Mouse (Mus musculus): Measurements from ENCODE around the gene Rnf225. TPM values are rescaled to one million over a fixed set of nuclear protein-coding genes. Genes with fewer than 3 reads are reported as not detected.
A peak's percentile ranks its signal among the peaks of the same experiment; 100 is the strongest.
"Not testable (repeated sequence)": the region's sequence is repeated elsewhere in the genome, so short reads cannot be mapped to it uniquely, and the experiment has no call there.

Rnf225 gene
- total RNA-seq, 2 experiments from 2014 or later, result 1.2 TPM

DNA sequence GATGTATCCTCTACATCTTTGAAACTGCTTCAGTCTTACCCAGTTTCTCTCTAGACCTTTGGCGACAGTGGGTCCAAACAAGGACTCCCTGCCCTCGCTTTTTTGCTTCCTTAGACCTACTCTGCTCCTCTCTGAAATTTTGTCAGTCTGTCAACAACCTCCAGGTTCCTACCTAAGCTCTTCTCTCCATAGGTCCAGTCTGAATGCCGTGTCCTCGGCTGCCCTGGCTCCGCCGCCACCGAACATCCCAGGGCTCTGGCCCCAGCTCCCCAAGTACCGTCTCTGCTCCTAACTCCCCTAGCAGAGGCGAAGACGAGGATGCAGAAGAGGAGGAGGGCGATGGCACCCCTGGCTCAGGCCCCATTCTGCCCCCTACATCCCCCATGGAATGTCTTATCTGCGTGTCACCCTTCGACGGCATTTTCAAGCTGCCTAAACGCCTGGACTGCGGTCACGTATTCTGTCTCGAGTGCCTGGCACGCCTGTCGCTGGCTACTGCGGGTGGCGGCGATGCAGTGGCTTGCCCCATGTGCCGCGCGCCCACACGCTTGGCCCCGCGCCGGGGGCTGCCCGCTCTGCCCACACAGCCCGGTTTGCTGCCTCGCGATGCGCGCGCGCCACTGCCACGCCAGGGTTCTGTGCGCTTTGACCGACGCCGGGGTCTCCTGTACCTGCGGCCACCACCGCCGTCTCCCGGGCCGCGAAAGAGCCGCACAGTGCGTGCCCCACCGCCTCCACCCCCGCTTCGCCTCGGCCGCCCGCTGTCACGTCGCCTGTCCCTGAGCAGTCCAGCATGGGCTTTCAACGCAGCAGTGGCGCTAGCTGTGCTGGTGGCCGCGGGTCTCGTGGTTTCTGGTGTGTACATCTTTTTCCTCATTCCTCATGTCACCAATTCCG lies 725 bp downstream of the Rnf225 start:
- peak; percentile 40 to 48 for DNase-seq (ENCODE audit: low spot score in 2 of 2)

DNA sequence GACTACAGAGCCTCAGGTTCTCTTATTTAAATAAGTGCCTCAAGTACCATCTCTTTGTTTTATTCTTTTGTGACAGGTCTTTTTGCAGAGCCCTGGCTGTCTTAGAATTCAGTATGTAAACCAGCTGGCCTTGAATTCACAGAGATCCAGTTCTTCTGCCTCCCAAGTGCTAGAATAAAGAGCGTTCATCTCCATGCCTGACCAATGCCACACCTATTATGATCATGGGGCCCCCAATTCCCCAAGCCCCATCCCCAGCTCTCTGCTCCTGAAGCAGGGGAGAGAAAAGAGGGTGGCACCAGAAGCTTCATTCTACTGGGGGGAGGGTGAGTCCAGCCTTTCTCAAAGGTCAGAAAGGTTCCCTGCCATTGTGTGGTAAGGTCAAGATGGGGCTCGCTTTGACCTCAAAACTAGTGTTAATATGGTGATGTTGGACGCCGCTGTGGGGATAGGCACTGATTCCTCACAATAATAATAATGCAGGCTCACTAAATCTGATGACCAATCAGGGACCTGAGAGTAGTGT lies 6.5 kb downstream of the Rnf225 start:
- no peak for DNase-seq (ENCODE audit: low spot score in 2 of 2)

DNA sequence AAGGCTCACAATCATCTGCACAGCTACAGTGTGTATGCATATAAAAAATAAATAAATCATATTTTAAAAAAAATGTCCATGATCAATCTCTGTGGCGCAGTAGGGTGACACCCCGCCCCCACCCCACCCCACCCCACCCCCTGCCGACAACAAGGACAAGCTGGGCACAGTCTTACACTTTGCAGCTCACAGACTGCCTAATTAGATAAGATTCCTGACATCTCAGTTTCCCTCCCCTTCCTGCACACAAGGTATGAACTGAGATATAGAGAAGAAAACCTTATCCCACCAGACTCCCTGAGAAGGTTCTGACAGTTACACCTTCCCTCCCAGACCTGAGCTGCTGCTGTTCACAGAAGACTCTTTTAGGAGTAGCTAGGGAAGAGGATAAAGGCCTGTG lies 7.6 kb downstream of the Rnf225 start:
- DNase-seq (ENCODE audit: low spot score in 2 of 2), result no peak

DNA sequence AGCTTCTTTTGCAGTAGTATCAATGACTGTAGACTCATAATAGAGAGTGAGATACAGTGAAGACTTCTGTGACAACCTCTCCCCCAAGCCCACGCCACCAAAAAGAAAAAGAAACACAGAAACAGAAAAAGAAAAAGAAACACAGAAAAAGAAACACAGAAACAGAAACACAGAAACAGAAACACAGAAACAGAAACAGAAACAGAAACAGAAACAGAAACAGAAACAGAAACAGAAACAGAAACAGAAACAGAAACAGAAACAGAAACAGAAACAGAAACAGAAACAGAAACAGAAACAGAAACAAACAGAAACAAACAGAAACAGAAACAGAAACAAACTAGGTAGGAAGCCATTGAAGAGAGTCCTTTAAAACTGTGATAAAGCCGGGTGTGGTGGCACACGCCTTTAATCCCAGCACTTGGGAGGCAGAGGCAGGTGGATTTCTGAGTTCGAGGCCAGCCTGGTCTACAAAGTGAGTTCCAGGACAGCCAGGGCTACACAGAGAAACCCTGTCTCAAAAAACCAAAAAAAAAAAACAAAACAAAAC lies 10.1 kb downstream of the Rnf225 start:
- DNase-seq (ENCODE audit: low spot score in 2 of 2), result not testable (repeated sequence)

DNA sequence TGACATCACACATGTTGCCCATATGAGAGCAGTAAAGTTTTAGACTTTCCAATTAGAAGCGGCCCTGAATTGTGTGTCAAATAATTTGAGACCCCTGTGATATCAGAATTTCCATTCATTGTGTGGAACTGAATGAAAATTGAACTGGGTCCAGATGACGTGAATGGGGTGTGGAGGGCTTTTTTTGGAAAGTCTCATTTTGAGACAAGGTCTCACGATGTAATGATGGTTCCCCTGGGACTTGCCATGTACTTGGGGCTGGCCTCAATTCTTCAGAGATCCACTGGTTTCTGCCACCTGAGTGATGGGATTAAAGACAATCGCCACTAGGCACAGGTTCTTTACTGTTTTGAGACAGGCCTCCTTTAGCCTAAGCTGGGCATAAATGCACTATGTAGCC lies 13.4 kb downstream of the Rnf225 start:
- no peak for DNase-seq (ENCODE audit: low spot score in 2 of 2)

DNA sequence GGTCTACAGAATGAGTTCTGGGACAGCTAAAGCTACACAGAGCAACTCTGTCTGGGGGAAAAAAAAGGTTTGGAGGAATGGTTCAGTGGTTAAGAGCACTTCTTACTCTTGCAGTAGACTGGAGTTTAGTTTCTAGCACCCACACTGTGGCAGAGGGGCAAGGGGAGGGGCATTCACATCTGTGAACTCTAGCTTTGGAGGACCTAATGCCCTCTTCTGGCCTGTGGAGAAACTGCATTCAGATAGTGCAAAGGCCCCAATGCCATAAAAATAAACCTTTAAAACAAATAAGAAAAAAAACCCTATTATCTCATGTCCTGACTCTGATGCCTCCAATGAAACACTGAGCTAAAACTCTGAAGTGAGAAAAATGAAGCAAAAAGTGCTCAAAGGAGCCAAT lies 16.3 kb downstream of the Rnf225 start:
- DNase-seq (ENCODE audit: low spot score in 2 of 2), result no peak

DNA sequence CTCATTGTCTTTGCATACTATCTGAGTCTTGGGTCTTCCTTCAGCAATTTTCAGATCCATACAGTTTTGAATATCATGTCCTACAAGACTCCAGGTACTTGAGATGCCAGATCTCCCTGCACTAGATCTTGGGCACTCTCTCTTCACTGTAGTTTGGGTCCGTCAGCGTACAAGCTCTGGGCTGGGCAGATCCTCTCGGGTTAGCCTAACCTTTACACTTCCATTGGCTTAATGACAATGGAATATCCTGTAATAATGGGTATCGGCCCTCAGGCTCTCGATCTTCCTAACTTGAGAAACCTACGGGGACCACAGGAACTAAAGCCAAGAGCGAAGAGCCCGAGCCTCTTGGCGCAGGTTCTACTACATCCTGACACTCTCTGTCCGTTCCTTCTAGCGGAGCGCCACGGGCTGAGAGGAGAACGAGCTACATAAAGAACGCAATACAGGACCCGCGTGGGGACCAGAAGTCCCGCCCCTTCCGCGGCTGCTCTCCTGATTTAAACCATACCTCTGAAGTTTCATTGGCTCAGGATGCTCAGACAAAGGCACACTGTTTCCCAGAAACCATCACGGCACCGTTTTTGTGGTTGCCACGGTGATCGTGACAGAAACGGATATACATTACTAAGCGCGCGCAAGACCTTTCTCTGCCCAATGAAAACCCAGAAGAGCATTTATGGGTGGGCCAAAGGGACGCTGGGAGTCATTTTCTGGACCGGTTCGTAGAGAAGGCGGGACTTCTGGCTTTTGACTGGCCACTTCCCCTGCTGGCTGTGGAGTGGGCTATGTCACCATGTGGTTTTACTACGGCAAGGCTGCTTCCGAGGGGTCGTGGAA lies 22.0 kb downstream of the Rnf225 start:
- DNase-seq (ENCODE audit: low spot score in 2 of 2), result peak; percentile 84 to 89

DNA sequence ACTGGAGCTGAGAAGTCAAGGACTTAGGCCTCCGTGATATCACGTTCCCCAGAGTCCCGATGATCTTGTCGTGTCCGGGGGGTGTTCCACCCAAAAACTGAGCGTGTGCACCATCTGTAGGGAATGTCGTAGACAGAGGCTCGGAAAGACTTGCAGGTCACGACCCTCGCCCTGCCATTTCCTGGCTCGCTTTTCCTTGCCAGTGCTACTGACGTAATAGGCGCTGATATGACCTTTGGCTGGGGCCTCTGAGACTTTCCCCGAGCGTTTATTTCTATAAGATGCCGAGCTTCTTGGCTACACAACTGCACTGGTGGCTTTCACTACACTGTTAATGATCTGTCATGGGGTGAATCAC lies 22.6 kb downstream of the Rnf225 start:
- no peak for DNase-seq (ENCODE audit: low spot score in 2 of 2)

DNA sequence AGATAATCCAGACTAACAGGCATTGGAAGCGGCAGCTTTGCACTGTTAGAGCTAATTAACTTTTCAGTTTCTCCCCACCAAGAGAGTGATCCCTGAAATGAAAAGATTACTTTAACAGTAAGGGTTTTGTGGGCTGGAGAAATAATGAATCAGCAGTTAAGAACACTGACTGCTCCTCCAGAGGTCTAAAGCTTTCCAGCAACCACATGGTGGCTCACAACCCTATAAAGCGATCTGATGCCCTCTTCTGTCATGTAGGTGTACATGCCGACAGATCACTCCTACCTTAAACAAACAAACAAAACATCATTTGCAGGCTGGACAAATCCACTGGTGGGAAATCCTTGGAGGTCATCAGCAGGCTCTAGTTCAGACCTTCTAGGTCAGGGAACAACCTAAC lies 27.7 kb downstream of the Rnf225 start:
- no peak for DNase-seq (ENCODE audit: low spot score in 2 of 2)

DNA sequence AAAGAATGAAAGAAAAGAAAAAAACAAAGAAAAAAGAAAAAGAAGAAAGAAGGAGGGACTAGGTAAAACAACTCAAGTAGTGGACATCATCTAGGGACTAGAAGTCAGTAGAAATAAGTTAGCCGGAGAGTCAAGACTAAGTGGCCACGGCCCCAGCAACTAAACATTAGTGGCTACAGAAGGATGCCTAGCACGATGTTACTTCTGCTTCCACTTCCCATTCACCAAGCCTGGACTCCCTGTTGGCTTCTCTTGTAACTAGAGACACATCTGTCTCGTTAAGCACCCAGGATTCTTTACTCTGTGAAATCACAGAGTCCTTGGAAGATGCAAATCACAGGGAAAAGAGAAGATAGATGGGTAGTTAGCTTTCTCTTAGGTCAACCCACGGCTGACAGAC lies 30.3 kb downstream of the Rnf225 start:
- no peak for DNase-seq (ENCODE audit: low spot score in 2 of 2)

DNA sequence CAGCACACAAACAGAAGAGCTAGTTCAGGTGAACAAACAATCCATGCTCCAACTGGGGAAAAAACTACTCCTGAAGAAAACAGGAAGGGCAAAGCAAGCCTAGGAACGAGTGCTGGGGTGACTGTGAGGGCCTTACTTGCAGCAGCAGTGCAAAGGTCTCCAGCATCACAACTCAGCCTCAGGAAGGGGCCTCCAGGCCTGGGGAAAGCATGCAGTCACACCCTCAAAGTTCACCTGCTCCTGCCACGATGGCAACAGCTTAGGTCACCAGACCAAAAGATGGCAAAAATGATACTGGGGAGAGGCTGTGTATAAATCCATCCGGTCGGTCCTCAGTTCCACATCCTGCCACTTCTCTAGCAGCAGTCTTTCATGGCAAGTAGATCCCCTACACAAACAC lies 31.7 kb downstream of the Rnf225 start:
- DNase-seq (ENCODE audit: low spot score in 2 of 2), result no peak

DNA sequence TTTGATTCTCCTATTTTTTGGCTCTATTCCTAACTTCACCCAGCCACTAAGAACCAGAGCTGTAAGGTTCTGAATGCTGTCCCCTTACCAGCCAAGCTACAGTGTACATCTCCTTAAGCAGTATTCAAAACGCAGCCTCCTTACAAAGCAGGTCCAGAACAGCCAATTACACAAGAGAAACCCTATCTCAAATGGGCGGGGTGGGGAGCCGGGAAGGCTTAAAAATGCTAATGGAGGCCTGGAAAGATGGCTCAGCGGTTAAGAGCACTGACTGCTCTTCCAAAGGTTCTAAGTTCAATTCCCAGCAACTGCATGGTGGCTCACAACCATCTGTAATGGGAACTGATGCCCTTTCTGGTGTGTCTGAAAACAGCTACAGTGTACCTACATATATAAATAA lies 32.5 kb downstream of the Rnf225 start:
- DNase-seq (ENCODE audit: low spot score in 2 of 2), result no peak

DNA sequence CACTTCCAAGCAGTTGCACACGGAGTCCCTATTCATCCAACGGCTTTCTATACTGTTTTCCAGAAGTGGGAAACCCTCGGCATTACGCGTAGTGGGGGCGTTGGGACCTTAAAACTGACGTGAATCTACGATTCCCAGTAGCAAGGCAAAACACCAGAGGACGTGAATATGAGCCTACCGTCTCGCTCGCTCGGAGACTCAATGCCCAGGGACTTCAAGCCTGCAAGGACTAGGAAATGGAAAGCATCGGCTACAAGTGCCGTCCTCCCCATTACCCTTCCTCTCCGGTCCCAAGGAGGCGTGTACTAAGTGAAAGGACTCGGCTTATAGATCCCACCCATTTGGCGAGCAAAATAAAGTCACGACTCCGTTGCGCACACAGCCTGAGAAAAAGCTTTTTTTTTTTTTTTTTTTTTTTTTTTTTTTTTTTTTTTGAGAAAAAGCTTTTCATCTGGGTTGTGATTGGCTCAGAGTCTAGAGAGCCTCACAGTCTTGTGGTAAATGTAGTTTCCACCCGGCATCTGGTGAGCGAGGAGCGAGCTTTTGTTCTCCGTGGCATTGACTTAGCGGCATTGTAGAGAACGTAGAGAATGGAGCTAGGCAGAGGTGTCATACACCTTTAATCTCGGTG lies 34.4 kb downstream of the Rnf225 start:
- DNase-seq (ENCODE audit: low spot score in 2 of 2), result peak; percentile 46 to 52

DNA sequence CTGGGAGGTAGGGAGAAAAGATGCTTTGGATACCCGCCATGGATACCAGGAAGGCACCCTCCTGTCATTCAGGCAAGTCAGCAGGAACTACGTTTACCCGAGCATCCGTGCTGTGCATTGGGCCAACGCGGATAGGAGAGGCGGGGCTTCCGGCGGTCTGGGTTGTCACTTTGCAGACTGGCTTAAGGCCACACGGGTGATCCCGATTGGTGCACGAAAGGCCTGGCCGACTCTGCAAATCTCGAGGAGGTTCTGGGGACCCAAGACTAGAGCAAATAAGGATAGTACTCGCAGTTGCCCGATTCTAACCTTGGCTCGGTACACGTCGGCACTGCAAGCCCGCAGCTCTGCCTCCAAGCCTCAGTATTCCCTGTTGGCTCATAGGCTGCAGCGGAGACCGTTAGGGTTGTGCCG lies 38.5 kb downstream of the Rnf225 start, which contains the start of gene Zfp324:
Gene Zfp324, plus strand, starts transcription at position 161 of the 414 bp plus-strand sequence.
- peak; percentile 85 to 89 for DNase-seq (ENCODE audit: low spot score in 2 of 2)

DNA sequence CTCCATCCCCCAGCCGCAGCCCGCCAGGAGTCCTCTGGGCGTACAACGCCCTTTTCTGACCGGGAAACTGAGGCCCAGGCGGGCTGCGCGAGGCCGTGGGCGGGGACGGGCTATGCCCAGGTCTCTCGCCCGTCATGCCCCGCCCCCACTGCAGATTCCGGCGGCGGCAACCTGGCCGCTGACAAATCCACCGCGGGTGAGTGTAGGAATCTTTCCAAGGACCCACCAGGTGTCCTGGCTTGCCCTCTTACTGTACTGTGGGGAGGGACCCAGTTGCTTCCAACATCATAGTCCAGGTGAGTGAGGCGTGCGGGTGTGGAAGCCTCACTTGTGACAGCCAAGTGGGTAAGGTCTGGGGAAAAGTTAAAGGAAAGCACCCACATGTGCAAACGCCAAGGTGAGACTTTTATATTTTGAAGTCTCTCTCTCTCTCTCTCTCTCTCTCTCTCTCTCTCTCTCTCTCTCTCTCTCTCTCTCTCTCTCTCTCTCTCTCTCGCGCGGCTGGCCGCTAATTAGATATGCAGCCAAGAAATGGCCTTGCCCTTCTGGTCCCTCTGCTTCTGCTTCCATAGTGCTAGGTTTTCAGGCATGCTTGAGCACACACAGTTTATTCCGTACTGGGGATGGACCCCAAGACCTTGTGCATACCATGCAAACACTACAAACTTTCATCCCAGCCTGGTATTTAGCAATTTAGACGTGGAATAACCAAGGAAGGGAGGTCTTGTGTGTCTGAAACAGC lies 39.1 kb downstream of the Rnf225 start:
- DNase-seq (ENCODE audit: low spot score in 2 of 2), result peak in 1 of 2 experiments; percentile 67

DNA sequence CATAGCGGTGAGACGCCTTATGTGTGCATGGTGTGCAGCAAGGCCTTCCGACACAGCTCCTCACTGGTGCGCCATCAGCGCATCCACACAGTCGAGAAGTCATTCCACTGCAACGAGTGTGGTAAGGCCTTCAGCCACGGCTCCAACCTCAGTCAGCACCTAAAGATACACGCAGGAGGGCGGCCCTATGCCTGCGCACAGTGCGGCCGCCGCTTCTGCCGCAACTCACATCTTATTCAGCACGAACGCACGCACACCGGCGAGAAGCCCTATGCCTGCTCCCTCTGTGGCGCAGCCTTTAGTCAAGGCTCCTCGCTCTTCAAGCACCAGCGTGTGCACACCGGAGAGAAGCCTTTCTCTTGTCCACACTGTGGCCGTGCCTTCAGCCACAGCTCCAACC lies 43.7 kb downstream of the Rnf225 start:
- no peak for DNase-seq (ENCODE audit: low spot score in 2 of 2)

DNA sequence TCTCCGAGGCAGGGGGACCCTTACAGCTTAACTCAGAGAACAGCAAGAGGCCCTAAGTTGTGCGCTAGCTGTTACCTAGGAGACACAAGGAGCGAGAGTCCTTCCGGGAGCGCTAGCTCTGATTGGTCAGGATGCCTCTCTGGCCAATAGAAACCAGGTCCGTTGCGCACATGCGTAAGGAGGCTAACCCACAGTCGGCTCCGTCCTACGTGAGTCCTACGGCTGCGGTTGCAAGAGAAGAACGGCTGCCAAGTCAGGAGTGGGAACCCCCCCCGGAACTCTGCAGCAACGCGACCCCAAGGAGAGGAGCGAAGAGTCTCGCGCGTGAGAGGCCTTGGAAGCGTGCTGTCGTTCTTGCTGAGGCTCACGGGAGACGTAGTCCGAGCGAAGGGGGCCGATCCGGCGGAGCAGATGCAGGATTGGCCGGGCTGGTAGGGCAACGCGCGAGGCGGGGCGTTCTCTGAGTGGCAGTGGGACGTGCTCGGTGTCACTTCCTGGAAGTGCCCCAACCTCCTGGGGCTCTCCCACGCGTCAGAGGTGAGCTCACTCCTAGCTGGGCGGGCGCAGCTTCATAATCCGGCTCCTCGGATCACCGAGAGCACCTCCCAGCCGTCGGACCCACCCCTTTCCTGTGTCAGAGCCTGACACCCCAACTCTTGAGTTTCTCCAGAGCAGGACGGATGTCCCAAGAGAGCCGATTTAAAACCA lies 50.6 kb downstream of the Rnf225 start, which contains the start of gene Zfp446:
Gene Zfp446, plus strand, starts transcription at position 167 of the 708 bp plus-strand sequence.
- DNase-seq (ENCODE audit: low spot score in 2 of 2), result peak; percentile 97 to 98

DNA sequence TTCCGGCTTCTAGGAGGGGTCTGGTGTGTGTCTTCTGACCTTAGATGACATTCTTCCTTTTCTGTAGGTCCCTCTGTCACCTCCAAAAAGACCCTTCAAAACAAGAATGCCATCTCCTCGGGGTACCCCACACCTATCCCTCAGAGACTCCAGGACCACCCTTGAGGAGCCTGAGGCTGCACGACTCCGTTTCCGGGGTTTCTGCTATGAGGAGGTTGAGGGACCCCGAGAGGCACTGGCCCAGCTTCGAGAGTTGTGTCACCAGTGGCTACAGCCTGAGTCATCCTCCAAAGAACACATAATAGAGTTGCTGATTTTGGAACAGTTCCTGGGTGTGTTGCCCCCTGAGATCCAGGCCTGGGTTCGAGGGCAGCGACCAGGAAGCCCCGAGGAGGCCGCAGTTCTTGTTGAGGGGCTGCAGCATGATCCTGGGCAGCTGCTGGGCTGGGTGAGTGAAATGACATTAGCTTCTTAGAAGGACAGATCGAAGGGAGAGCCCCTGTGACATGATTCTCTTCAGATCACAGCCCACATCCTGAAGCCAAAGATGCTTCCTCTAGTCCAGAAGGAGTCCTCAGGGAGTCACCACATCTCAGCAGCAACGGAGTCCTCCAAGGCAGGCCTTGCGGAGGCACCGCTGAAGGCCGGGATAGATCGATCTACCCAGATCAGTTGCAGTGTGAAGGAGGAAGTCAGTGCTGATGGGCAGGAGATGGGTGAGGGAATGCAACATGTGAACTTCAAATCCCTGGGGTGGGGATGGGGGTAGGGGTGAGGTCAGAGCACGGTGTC lies 51.9 kb downstream of the Rnf225 start:
- no peak for DNase-seq (ENCODE audit: low spot score in 2 of 2)

DNA sequence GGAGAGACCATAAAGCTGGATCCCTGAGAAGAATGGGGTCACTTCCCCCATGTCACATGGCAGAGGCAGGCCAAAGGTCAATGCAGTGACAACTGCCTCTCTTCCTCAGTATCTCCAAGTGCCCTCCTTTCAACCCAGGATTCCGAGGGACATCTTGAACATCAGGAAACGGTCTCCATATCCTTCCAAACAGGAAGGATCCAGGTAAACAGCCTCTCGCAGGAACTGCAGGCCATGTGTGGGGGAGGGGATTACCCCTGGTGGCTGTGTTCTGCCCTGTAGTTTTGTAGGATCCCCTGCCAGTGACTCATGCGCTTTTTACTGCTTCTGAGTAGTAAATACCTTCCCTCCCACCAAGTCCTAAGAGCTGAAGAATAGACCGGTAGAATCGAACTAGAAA lies 52.6 kb downstream of the Rnf225 start:
- DNase-seq (ENCODE audit: low spot score in 2 of 2), result no peak
